Mouse (Mus musculus): ENCODE results near the gene Atp5b.
A peak's percentile ranks its signal among the peaks of the same experiment; 100 is the strongest.
"Not testable (repeated sequence)": the region's sequence is repeated elsewhere in the genome, so short reads cannot be mapped to it uniquely, and the experiment has no call there.

The Atp5b gene

DNA sequence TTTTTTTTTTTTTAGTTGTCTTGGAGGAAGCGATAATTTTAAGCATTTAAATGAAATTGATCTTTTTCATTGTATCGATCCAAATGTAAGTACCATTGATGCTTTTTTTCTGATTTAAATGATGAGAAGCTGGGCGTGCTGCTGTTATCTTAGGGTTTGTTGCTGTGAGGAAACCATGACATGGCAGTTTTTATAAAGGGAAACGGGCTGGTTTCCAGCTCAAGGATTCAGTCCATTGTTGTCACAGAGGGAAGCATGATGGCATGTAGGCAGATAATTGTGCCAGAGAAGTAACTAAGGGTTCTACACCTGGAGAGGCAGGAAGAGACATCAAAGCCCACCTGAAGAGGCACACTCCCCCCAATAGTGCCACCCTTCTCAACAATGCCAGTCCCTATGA, 13.9 kb upstream of the Atp5b start:
- no peak for DNase-seq (ENCODE audit: low read depth, low spot score)

GRCm38 (mm10) chr10:128070432-128070831, 12.6 kb upstream of the Atp5b start:
- DNase-seq (ENCODE audit: low read depth, low spot score): not testable (repeated sequence)

DNA sequence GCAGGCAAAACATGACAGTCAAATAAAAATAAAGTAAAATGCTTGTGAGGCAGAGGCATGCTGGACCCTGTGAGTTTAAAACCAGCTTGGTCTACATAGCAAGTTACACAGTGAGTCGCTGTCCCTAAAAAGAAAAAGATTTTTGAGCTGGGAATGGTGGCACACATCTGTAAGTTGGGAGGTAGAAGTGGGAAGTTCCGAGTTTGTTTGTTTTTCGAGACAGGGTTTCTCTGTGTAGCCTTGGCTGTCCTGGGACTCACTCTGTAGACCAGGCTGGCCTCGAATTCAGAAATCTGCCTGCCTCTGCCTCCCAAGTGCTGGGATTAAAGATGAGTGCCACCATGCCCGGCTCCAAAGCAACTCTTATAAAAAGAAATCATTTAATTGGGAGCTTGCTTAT, 4.8 kb upstream of the Atp5b start:
- DNase-seq (ENCODE audit: low read depth, low spot score): not testable (repeated sequence)

DNA sequence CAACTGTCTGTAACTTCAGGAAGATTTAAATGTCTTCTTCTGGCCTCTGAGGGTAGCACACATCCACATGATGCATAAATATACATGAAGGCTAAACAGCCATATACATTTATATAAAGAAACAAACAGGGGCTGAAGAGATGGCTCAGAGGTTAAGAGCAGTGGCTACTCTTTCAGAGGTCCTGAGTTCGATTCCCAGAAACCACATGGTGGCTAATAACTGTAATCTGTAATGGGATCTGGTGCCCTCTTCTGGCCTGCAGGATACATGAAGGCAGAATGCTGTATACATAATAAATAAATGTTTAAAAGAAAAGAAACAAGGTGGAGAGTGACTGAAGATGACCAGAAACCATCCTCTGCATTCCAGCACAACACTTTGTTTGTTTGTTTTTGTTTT, 2.6 kb upstream of the Atp5b start:
- peak; percentile 63 for DNase-seq (ENCODE audit: low read depth, low spot score)

GRCm38 (mm10) chr10:128081807-128082476, 1.1 kb upstream of the Atp5b start:
- DNase-seq (ENCODE audit: low read depth, low spot score): peak; percentile 42

DNA sequence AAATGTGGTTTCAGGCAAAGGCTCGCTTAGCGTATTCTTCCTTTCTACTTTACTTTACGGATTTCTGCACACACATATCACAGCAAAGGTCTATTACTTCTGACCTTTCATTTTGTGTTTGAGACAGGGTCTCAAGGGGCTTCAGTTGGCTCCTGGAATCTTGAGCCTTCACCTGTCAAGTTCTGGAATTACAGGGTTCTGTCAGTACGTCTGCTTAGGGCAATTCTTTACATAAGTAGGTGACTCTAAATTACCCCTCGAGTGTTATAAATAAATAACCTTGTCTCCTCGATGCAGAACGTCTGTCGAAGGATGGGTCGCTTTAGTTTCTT, 630 bp upstream of the Atp5b start:
- DNase-seq (ENCODE audit: low read depth, low spot score): no peak

GRCm38 (mm10) chr10:128083688-128084087, 615 bp downstream of the Atp5b start:
- no peak for DNase-seq (ENCODE audit: low read depth, low spot score)

- peak; percentile 44 for DNase-seq (ENCODE audit: low read depth, low spot score)
Observed at GRCm38 (mm10) chr10:128084160-128084559, 1.1 kb downstream of the Atp5b start.

- DNase-seq (ENCODE audit: low read depth, low spot score): peak; percentile 66
Observed at GRCm38 (mm10) chr10:128086391-128086790, 3.3 kb downstream of the Atp5b start.

DNA sequence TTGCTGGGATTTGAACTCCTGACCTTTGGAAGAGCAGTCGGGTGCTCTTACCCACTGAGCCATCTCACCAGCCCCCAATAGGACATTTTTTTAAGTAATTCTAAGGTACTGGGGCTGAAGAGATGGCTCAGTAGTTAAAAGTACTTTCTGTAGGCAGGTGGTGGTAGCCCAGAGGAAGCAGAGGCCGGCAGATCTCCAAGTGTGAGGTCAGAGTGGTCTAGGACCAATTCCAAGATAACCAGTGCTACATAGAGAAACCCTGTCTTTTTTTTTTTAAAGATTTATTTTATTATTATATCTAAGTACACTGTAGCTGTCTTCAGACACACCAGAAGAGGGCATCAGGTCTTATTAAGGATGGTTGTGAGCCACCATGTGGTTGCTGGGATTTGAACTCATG, 4.1 kb downstream of the Atp5b start:
- not testable (repeated sequence) for DNase-seq (ENCODE audit: low read depth, low spot score)

DNA sequence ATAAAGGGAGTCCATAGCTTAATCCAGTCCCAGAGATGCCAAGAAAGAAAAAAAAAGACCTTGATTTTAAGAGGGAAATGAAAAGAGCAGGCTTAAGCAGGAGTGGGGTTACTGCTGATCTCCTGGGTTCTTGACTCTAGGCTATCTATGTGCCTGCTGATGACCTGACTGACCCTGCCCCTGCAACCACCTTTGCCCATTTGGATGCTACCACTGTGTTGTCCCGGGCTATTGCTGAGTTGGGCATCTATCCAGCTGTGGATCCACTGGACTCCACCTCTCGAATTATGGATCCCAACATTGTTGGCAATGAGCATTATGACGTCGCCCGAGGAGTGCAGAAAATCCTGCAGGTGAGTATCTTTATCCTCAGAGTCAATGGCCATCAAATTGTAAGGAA, 5.1 kb downstream of the Atp5b start:
- DNase-seq (ENCODE audit: low read depth, low spot score): no peak

DNA sequence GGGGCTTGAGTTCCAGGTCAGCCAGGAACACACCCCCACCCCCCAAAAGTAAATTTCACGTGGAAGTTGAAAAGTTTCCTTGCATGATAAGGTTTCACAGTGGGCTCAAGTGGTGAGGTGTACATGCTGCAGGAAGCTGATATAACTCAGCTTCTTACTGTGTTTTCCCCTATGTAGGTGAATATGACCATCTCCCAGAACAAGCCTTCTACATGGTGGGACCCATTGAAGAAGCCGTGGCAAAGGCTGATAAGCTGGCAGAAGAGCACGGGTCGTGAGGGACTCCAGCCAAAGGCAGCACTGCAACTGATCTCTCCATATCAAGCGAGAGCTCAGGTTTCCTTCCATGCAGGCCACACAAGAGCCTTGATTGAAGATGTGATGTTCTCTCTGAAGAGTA, 6.8 kb downstream of the Atp5b start:
- DNase-seq (ENCODE audit: low read depth, low spot score): no peak

- DNase-seq (ENCODE audit: low read depth, low spot score): peak; percentile 97
Observed at GRCm38 (mm10) chr10:128090651-128091563, 7.8 kb downstream of the Atp5b start.

DNA sequence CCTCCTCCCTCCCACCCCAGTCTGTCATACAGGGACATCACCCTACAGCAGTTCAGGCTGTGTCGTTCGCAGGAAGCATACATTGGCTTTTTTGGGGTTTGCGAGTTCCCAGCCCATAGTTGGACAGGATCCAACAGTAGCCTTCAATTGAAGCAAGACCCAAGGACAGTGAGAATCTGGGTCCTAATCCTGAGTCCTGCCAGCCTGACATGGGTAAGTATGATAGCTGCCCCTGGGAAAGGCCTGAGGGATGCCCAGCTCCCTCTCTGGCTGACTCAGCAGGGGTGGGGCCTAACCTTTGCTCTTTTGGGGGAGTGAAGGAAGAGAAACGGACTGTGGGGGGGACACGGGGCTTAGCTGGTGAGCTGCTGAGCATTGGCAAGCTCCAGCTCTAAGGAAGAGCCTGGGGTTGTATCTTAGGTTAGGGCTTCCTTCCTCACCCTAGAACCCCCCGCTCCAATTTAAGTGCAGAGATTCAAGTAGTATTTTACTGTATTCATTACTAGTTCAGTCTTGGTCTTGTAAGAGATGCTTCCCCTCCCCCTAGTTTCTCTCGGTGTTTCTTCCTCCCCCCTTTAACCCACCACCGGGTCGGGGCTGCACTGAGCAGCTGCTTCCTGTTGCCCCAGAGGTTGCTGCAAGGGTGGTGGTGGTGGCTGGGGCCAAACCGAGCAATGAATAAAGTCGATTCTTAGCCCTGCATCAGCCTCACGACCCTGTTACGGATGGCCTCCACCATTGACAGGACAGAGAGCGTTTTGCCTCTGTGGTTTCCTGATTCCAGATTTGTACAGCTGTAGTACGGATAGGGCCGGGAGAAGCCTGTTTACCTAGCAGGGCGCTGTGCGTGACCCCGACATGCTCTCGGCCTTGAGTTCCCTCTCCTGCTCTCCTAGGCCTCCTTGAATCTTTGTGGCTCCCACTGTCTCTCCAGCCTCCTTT, 8.8 kb downstream of the Atp5b start, which contains the start of gene Baz2a:
Gene Baz2a, plus strand, starts transcription at position 14 of the 942 bp plus-strand sequence.
- peak; percentile 89 for DNase-seq (ENCODE audit: low read depth, low spot score)

DNA sequence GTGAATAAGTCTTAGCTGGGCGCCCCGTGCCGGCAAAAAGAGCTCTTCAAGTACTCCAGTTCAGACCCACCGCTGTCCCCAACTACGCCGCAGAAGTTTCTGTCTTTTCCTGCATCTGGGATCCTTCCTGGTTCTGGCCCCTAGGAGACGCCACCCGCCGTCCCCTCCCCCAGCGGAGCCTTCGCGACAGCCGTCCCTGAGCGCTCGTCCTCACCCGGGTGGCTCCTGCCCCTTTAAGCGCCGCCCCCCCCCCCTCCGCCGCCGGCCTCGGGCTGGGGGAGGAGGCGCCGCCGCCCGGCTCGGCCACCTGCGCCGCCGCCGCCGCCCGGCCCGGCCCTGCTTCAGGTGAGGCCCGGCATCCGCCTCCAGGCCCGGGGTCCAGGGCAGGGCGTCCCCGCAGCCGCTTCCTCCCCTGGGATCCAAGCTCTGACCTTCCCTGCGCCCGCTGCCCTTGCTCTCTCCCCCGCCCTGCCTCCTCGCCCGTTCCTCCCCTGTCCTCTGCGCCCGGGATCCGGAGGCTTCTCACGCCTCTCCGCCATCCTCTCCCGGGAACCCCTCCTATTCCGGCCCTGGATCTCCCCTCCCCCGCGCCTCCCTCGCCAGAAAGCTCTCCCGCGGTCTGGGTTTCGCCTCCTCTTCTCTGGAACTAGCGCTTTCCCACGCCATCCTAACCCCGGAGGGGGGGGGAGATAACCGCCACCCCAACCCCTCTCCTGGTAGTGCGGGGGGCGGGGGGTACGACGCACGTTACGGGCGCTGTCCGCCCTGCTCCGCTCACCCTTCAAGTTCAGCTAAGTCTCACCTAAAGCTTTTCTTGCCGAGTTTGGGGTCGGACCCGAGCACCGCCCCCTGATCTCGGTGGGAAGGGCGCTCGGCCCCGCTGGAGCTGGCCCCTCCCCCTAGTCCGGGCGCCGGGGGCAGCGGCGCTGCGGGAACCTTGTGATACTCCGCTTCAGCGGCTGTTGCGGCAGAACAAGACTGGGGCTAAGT, 9.7 kb downstream of the Atp5b start:
- peak; percentile 67 for DNase-seq (ENCODE audit: low read depth, low spot score)

DNA sequence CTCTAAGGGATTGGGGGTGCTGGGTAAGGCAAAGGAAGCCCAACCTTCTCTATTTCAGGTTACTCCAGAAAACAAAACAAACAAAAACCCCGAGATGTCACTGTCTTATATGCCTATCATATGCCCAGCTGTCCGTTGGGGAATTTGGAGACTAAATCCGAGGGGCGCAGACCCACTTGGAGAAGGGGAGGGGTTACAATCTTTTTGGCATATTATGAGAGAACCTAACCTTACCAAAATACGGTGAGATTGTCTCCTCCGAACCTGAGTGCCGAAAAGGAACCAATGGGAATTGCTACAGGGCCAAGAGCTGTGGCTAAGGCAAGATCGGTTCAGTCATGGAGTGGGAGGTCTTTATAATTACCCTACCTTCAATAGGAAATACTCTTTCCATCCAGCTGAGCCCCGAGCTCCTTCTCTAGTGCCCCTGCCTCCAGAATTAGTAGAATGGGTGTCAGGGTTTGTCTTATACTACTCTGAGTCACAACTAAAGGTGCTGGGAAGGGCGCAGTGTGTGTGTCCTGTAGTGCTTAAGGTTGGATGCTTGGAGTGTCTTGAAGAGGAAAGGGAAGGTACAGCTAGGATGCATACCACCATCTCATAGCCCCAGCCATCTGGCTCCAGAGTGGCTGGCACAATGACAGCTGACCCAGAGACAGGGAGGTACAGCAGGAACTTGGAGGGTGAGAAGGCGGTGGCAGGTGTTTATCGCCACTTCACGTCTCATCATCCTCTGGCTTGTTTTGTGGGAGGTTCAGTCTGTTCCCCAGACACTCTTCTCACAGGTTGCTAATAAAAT, 10.6 kb downstream of the Atp5b start:
- DNase-seq (ENCODE audit: low read depth, low spot score): peak; percentile 41

DNA sequence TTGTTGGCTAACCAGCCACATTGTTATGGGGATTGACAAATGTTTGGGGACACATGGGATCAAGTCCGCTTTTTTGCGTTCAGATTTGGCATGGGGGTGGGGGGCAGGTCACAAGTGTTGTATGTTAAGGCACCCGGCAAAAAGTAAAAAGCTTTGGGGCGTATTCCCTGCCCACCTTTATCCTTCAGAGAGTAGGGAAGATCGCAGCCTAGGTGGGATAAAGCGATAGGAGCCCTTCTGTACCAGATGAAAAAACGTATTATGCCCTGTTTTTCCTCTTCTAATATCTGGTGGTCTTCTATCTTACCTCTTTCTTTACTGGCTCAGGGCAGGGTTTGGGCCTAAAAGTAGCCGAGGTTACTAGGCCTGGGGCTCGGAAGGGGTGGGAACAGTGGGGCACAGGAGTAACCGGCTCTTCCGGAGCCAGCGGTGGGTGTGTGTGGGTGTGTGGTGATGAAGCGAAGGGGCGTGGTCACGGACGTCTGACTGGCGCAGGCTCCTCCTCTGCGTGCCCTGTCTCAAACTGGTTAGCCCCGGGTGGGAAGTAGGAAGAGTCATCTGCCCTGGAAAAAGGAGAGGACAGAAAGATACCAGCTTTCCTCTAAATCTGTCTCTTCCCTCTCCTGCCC, 11.4 kb downstream of the Atp5b start:
- DNase-seq (ENCODE audit: low read depth, low spot score): peak; percentile 94

DNA sequence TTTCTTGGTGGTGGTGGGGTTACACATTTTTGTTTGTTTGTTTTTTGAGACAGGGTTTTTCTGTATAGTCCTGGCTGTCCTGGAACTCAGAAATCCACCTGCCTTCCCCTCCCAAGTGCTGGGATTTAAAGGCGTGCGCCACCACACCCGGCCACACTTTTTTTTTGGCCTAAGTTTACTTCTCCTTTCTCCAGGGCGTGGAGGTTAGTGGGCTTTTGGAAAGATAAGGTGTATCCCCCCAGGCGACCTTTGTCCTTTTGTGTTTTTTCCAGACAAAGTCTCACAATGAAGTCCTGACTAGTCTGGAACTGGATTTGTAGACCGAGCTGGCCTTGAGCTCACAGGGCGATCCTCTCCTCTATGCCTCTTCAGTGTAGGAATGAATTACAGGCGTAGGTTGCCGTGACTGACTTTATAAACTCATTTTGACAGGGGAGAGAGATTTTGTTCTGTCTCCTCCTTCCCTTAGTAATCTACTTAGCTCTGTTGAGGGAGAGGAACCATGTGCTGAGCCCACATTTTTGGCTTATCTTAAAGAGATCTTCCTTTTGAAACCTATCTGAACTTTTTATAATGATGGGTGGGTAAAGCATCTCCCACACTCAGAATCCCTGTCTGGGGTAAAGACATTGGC, 12.0 kb downstream of the Atp5b start:
- no peak for DNase-seq (ENCODE audit: low read depth, low spot score)

DNA sequence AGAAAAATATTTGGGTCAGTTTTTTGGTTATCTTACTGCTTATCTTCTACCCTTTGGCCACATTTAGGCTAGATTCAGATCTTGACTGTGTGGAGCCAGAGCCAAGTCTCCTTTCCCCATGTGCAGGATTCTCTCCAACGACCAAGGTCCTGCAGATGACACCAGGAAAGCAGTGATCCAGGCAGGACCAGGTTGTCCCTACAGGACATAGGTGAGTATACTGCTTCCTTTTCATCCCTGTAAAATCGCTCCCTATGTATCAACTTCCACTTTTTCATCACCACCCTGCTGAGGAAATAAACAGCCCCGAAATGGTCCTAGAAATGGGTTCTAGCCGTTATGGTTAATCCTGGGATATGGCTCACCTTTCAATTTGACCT, 13.2 kb downstream of the Atp5b start:
- DNase-seq (ENCODE audit: low read depth, low spot score): no peak
